Mouse (Mus musculus) forebrain, embryonic 15.5 days (tissue): Measurements from ENCODE around the gene Ncan. TPM values are rescaled to one million over a fixed set of nuclear protein-coding genes. Genes with fewer than 3 reads are reported as not detected.

ENCODE experiments used
- ATAC-seq: fragments of 200-750 bp; cut with Nextera tagmentation; replicated peaks from 2 replicates; pipeline ENCODE4 v1.8.0; 2017; ENCODE audit warnings: mild to moderate bottlenecking, moderate TSS enrichment, moderate library complexity
- H3K27ac ChIP-seq: fragments of 300-500 bp; sonication (generic); replicated peaks from 2 replicates; pipeline ENCODE4 v1.5.1; 2015; ENCODE audit warnings: mild to moderate bottlenecking, inconsistent platforms
- H3K27me3 ChIP-seq: fragments of 300-500 bp; sonication (generic); 2 replicates; pipeline ENCODE4 v1.6.1; 2015; ENCODE audit warnings: inconsistent platforms
- H3K36me3 ChIP-seq: fragments of 300-500 bp; sonication (generic); 2 replicates; pipeline ENCODE4 v1.6.1; 2015; ENCODE audit warnings: mild to moderate bottlenecking, inconsistent platforms
- H3K4me1 ChIP-seq: fragments of 300-500 bp; sonication (generic); 2 replicates; pipeline ENCODE4 v1.6.1; 2015; ENCODE audit warnings: inconsistent platforms
- H3K4me2 ChIP-seq: fragments of 300-500 bp; sonication (generic); replicated peaks from 2 replicates; pipeline ENCODE4 v1.6.1; 2015; ENCODE audit warnings: mild to moderate bottlenecking, inconsistent platforms
- H3K4me3 ChIP-seq: fragments of 300-500 bp; sonication (generic); 2 replicates; pipeline ENCODE4 v1.5.1; 2015; ENCODE audit warnings: mild to moderate bottlenecking, inconsistent platforms
- H3K9ac ChIP-seq: fragments of 300-500 bp; sonication (generic); replicated peaks from 2 replicates; pipeline ENCODE4 v1.6.1; 2015; ENCODE audit warnings: mild to moderate bottlenecking, inconsistent platforms
- H3K9me3 ChIP-seq: fragments of 300-500 bp; sonication (generic); 2 replicates; pipeline ENCODE4 v1.6.1; 2016; ENCODE audit warnings: inconsistent platforms
- WGBS: fragments of 180-500 bp; shearing (Covaris S2); methylation state at CpG from one replicate; pipeline ENCODE4 v1.1.7; 2015; ENCODE audit warnings: mixed read lengths; 5-methylcytosine and 5-hydroxymethylcytosine counted together
- polyA plus RNA-seq: library from polyadenylated mRNA; unstranded; fragments of >200 nt; fragmentation: Nextera tagmentation; extraction: Ambion mirVana; gene quantifications from 2 replicates; pipeline ENCODE4 v1.2.1, GENCODE M21; 2015

Gene Ncan
- 144 and 152 TPM in 2 replicates for polyA plus RNA-seq

DNA sequence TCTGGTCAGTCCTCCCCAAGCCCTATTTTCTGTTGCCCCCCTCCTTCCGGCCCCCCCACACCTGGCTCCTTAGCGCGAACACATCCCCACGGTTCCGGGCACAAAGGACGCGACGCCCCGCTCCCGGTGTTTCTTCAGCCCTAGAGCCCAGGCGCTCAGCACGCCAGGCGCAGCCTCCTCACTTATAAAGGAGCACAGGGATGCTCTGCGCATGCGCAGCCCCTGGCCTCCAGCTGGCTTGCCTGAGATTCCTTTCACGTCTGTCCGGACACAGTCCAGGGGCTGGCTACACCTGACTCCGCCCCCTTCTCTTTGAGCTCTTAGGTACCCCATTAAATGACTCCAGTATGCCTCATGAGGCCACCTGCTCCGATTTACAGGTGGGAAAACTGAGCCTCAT, at the start of gene Ncan:
Gene Ncan, minus strand, starts transcription at position 207 of the 400 bp plus-strand sequence.
- peak within 1 kb of the TSS; percentile 70 for H3K4me3 ChIP-seq
- peaks cover 27% of the 10 kb centered on the region for H3K4me1 ChIP-seq
- H3K36me3 ChIP-seq = peaks cover 10% of the 10 kb centered on the region
- peak within 1 kb of the TSS; percentile 99 for H3K27ac ChIP-seq
- 1% methylated on average over 19 of the region's 19 CpGs for WGBS
- peak; percentile 68 for ATAC-seq
- H3K27me3 ChIP-seq = peaks cover 3% of the 10 kb centered on the region; the same call in 1 of the 2 replicates
- peak within 1 kb of the TSS; percentile 70 for H3K4me2 ChIP-seq
- peak within 1 kb of the TSS; percentile 90 for H3K9ac ChIP-seq
- no peaks in the 10 kb centered on the region for H3K9me3 ChIP-seq

DNA sequence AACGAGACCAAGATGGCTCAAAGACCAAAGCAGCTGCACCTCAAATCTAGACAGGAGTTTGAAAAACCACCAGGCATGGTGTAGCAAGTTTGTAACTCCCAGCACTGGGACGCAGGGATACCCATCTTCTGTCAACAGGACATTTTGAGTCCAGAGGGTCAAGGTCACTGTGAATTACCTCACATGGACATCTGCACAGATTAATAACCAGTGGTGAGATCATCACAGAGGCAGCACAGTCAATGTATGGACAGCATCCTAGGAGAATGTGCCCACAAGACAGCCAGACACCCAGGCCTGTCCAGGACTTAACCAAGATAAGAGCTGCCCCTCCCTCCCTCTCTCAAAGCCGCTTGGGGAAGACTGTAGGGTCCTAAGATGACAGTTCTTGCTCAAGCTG, 49.4 kb upstream of the Ncan start:
- H3K4me3 ChIP-seq = no peak overlapping the region
- WGBS = 86% methylated on average over 3 of the region's 3 CpGs
- no peaks in the 10 kb centered on the region; the same call in 1 of the 2 replicates for H3K27me3 ChIP-seq
- H3K9ac ChIP-seq = no peak overlapping the region
- no peak overlapping the region for H3K4me2 ChIP-seq
- no peak for ATAC-seq
- H3K4me1 ChIP-seq = peaks cover 24% of the 10 kb centered on the region
- H3K9me3 ChIP-seq = no peaks in the 10 kb centered on the region
- H3K27ac ChIP-seq = no peak overlapping the region
- H3K36me3 ChIP-seq = no peaks in the 10 kb centered on the region

DNA sequence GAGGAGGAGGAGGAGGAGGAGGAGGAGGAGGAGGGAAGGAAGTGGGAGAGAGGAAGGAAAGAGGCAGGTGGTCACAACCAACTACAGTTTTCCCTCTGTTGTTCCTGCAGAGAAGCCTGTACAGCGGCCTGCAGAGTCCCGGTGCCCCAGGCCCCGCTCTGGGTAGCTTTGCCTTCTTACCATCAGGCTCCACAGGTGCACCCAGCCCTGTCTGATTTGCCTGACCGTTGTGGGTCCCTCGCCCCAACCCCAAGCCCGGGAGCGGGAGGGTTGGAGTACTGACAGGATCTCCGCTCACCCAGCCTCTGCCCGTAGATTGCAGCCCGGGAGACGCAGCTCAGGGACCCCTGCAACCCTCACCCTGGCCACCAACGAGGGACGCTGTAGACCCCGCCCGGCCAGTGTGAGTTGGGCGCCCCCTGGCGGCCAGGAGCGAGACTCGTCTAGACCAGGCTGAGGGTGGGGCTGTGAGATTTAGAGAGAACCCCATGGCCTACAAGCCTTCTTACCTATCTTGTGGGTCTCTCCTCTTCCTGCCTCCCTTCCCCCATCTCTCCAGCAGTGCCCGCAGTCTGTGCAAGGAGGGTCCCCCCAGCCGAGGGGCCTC, 45.9 kb upstream of the Ncan start:
- ATAC-seq = peak; percentile 82
- H3K9me3 ChIP-seq = no peaks in the 10 kb centered on the region
- 2% methylated on average over 21 of the region's 21 CpGs for WGBS

DNA sequence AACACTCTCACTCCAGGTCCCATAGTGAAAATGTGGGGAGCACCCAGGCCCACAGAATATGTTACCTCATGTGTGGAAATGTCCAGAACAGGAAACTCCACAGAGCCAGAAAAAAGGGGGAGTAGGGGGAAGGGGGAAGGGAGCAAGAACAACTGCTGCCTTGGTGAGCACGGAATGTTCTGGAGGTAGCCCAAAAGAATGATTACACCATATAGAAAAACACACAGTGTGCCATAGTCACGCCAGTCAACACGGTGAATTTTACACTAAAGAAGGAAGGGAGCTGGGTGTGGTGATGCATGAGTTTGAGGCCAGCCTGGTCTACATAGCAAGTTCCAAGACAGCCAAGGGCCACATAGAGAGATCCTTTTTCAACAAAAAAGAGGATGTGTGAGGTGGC, 42.6 kb upstream of the Ncan start:
- Histone ChIP-seq H3K36me3 (no peaks in the 10 kb centered on the region), H3K27ac (no peak overlapping the region), H3K4me2 (no peak overlapping the region), H3K9me3 (no peaks in the 10 kb centered on the region), H3K4me1 (peaks cover 9% of the 10 kb centered on the region; the same call in 1 of the 2 replicates), H3K27me3 (no peaks in the 10 kb centered on the region; the same call in 1 of the 2 replicates), H3K9ac (no peak overlapping the region), H3K4me3 (no peak overlapping the region)
- no peak for ATAC-seq
- WGBS = 80% methylated on average over 3 of the region's 3 CpGs

More for the DNA sequence above, 45.9 kb upstream of the Ncan start:
- Histone ChIP-seq H3K4me1 (0 out of 2 replicates have a peak, but pooled peaks cover 5% of the 10 kb centered on the region), H3K27ac (no peak overlapping the region), H3K4me2 (peak overlapping the region; percentile 51), H3K36me3 (no peaks in the 10 kb centered on the region), H3K9ac (0 out of 2 replicates have a peak overlapping the region, but pooled peaks have one; percentile 13), H3K4me3 (peak overlapping the region; percentile 28), H3K27me3 (no peaks in the 10 kb centered on the region; the same call in 1 of the 2 replicates)

DNA sequence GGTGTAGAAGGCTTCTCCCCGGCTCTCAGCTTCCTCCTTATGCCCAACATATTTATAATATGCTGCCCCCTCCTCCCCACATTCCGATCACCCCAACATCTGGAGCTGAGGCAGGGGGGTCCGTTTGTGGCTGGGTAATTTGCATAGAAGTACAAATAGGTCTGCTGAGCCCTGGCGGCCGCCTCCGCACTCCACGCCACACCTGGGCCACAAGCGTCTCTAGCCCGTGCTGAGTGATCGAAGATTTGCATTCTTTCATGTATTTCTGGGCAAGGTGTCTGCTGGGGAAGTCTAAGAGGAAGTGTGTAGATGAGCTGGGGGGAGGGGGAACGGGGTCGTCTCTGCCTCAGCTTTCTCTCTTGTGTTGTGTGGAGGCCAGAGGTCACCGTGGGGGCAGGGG, 39.3 kb upstream of the Ncan start:
- no peak overlapping the region for H3K4me2 ChIP-seq
- WGBS = 64% methylated on average over 13 of the region's 13 CpGs
- H3K27ac ChIP-seq = no peak overlapping the region
- H3K36me3 ChIP-seq = no peaks in the 10 kb centered on the region
- peaks cover 5% of the 10 kb centered on the region; the same call in 1 of the 2 replicates for H3K4me1 ChIP-seq
- no peak overlapping the region for H3K4me3 ChIP-seq
- no peaks in the 10 kb centered on the region for H3K9me3 ChIP-seq
- no peak for ATAC-seq
- no peak overlapping the region for H3K9ac ChIP-seq
- no peaks in the 10 kb centered on the region for H3K27me3 ChIP-seq

DNA sequence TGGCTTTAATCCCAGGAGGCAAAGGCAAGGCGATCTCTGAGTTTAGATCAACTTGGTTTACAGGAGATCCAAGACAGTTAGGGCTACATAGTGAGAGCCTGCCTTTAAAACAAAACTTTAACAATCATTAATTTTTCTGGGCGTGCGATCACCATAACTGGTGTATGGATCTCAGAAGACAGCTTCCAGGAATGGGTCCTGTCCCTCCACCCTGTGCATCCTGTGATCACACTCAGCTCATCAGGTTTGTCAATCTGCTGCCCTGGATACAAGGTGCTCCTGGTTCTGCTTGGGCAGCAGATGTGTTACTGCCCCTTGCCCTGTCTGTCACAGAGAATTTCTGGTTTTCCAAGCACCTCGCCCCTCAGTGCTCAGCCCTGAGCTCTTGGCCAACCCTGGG, 38.5 kb upstream of the Ncan start:
- Histone ChIP-seq H3K4me3 (no peak overlapping the region), H3K27me3 (0 out of 2 replicates have a peak, but pooled peaks cover 3% of the 10 kb centered on the region), H3K27ac (no peak overlapping the region), H3K9ac (no peak overlapping the region), H3K9me3 (no peaks in the 10 kb centered on the region), H3K4me1 (peaks cover 5% of the 10 kb centered on the region; the same call in 1 of the 2 replicates), H3K36me3 (no peaks in the 10 kb centered on the region), H3K4me2 (no peak overlapping the region)
- ATAC-seq = no peak
- WGBS = 85% methylated on average over 4 of the region's 4 CpGs

DNA sequence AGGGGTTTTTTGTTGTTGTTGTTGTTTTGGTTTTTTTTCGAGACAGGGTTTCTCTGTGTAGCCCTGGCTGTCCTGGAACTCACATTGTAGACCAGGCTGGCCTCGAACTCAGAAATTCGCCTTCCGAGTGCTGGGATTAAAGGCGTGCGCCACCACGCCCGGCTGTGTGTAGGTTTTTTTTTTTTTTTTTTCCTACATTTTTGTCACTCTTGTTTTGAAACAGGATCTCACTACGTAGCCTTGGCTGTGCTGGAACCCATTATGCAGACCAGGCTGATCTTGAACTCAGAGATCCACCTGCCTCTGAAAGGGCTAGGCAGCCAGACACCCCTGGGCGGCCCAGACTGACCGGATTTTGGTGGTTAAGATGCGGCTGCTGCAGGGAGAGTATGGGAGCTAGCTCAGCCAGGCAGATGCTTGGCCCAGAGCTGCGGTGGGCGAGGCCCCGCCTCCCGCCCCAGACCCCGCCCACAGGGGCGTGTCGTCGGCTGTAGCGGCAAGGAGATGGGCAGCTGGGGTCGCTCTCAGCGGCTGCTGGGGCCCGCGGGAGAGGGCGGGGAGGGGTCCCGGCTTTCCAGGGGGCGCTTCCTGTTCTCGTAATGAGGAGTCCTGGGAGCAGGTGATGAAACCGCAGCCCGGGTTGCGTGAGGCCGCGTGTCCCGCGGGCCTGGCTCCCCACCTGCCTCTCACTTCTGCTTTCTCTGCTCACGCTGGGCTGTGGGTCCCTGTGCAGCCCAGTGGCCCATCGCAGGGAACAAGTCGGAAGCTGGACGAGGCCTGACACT, 37.6 kb upstream of the Ncan start:
- WGBS = 10% methylated on average over 40 of the region's 40 CpGs
- Histone ChIP-seq H3K27me3 (0 out of 2 replicates have a peak, but pooled peaks cover 3% of the 10 kb centered on the region), H3K27ac (no peak overlapping the region), H3K36me3 (no peaks in the 10 kb centered on the region), H3K4me3 (peak overlapping the region; percentile 53), H3K4me2 (peak overlapping the region; percentile 71), H3K9me3 (no peaks in the 10 kb centered on the region), H3K4me1 (peaks cover 5% of the 10 kb centered on the region; the same call in 1 of the 2 replicates), H3K9ac (peak overlapping the region; percentile 54)
- ATAC-seq = peak; percentile 93

DNA sequence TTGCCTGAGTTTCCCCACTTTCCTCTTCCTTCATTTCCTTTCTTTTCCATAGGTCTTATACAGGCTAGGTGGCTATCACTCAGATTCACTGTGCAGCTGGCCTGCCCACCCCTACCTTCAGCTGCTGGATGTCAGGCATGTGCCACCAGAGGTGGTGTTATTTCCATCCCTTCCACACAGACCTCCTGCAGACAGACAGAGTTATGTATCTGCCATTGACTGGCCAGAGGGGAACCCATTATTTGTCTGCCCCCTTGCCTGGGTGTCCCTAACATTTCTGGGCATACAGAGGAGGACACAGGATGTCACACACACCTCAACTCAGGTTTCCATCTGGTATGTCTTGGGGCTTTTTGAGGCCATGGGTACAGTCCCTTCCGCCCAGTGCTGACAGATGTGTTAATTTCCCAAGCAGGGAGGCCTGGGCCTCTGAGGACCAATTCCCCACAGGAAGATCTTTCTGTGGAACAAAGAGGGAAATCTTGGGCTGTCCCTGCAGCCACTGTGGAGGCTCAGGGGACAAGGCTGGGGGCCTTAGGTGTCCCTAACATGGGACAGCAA, 36.6 kb upstream of the Ncan start:
- no peak overlapping the region for H3K9ac ChIP-seq
- no peak overlapping the region for H3K4me2 ChIP-seq
- H3K36me3 ChIP-seq = no peaks in the 10 kb centered on the region
- H3K9me3 ChIP-seq = no peaks in the 10 kb centered on the region
- peaks cover 9% of the 10 kb centered on the region for H3K4me1 ChIP-seq
- H3K27ac ChIP-seq = no peak overlapping the region
- H3K4me3 ChIP-seq = no peak overlapping the region
- WGBS = 100% methylated on average over 1 of the region's 1 CpGs
- no peak for ATAC-seq
- 0 out of 2 replicates have a peak, but pooled peaks cover 3% of the 10 kb centered on the region for H3K27me3 ChIP-seq

DNA sequence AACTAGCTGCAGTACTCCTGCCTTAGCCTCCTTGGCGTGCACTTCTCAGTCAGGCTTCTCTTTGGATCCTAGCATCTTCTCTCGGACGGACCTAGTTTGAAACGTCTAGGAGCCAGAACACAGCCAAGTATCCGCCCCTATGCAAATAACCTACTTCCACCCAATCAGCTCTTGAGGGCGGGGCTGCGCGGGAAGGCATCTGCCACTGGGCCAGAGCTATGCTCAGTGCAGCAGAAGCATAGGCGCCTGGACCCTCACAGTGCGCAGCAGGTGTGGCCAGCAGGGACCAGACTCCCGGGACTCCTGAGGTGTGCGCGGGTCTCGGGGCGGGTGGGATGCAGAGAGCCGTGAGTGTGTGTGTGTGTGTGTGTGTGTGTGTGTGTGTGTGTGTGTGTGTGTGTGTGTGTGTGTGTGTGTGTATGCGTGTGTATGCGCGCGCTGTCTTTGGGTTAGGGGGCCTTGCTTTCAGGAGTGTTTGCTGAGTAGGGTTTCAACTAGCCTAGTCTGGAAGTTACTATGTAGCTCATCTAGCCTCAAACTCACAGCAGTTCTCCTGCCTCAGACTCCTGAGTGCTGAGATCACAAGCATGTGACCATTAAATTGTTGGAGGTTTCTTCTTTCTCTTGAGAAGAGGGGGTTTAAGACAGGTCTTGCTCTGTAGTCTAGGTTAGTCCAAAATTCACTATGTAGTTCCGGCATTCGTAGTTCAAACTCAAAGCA, 32.0 kb upstream of the Ncan start:
- 14% methylated on average over 22 of the region's 22 CpGs for WGBS
- Histone ChIP-seq H3K9me3 (no peaks in the 10 kb centered on the region), H3K4me3 (0 out of 2 replicates have a peak overlapping the region, but pooled peaks have one; percentile 14), H3K27ac (no peak overlapping the region), H3K9ac (no peak overlapping the region), H3K4me1 (peaks cover 6% of the 10 kb centered on the region), H3K4me2 (peak overlapping the region; percentile 36), H3K27me3 (0 out of 2 replicates have a peak, but pooled peaks cover 3% of the 10 kb centered on the region), H3K36me3 (no peaks in the 10 kb centered on the region; the same call in 1 of the 2 replicates)
- peak; percentile 93 for ATAC-seq

DNA sequence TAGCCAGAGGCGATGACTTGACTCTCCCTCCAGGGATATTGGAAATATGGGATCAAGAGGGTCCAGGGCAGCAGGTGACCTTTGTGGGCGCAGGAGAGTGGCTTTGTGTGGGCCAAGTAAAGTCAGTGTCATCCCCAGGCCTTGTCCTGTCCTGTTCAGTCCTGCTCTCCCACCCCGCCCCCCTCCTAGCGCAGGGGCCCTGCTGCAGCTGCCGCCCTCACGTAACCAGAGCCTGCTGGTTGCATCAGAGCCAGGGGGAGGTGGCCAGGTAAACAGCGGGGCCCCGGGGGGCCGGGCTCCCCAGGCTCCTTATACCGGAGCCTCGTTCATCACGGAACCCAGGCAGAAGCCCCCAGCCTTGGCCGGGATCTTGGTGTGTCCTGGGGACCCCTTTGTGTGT, 29.5 kb upstream of the Ncan start:
- Histone ChIP-seq H3K4me3 (no peak overlapping the region), H3K27me3 (0 out of 2 replicates have a peak, but pooled peaks cover 3% of the 10 kb centered on the region)
- no peak for ATAC-seq

More for the DNA sequence above, 29.5 kb upstream of the Ncan start:
- no peak overlapping the region for H3K9ac ChIP-seq
- H3K4me1 ChIP-seq = peaks cover 6% of the 10 kb centered on the region
- no peak overlapping the region for H3K27ac ChIP-seq
- peaks cover 18% of the 10 kb centered on the region for H3K36me3 ChIP-seq
- H3K4me2 ChIP-seq = no peak overlapping the region
- H3K9me3 ChIP-seq = no peaks in the 10 kb centered on the region
- WGBS = 18% methylated on average over 13 of the region's 13 CpGs
